Mouse (Mus musculus) neutrophil, adult 5-6 weeks (primary cell): Measurements from ENCODE around the gene Zswim1. TPM values are rescaled to one million over a fixed set of nuclear protein-coding genes. Genes with fewer than 3 reads are reported as not detected.
A peak's percentile ranks its signal among the peaks of the same experiment; 100 is the strongest.
"Not testable (repeated sequence)": the region's sequence is repeated elsewhere in the genome, so short reads cannot be mapped to it uniquely, and the experiment has no call there.

ENCODE experiments used
- ATAC-seq: fragments of 151-379, 151-347 bp; 2 replicates; pipeline ENCODE4 v1.8.0; 2017; ENCODE audit warnings: mild to moderate bottlenecking, moderate TSS enrichment; ENCODE audit not compliant: insufficient number of reproducible peaks, poor library complexity, low FRiP score, severe bottlenecking; ENCODE audit errors: extremely low read depth
- total RNA-seq: library from RNA; stranded (forward); fragments of 200-1000 nt; gene quantifications from 2 replicates; pipeline ENCODE4 v1.2.3, GENCODE M21; 2017

Gene Zswim1
- total RNA-seq, 1 experiment from 2014 or later = 2.9 TPM

GRCm38 (mm10) chr2:164791841-164792261 is 30.6 kb upstream of the Zswim1 start:
- no peak for ATAC-seq

GRCm38 (mm10) chr2:164792400-164793190 is 29.9 kb upstream of the Zswim1 start:
- no peak for ATAC-seq

GRCm38 (mm10) chr2:164793236-164793635 is 29.2 kb upstream of the Zswim1 start:
- peak; percentile 51; the same call in 1 of the 2 replicates for ATAC-seq

GRCm38 (mm10) chr2:164793772-164794171 is 28.7 kb upstream of the Zswim1 start:
- no peak for ATAC-seq

GRCm38 (mm10) chr2:164794293-164794692 is 28.2 kb upstream of the Zswim1 start:
- ATAC-seq = peak; percentile 80

GRCm38 (mm10) chr2:164795868-164796267 is 26.6 kb upstream of the Zswim1 start:
- no peak for ATAC-seq

GRCm38 (mm10) chr2:164798554-164798953 is 23.9 kb upstream of the Zswim1 start:
- not testable (repeated sequence) for ATAC-seq

GRCm38 (mm10) chr2:164800252-164801004 is 22.1 kb upstream of the Zswim1 start:
- ATAC-seq = no peak

- no peak for ATAC-seq
Measured at GRCm38 (mm10) chr2:164803201-164803920, 19.1 kb upstream of the Zswim1 start.

GRCm38 (mm10) chr2:164803921-164804313 is 18.6 kb upstream of the Zswim1 start:
- no peak for ATAC-seq

- peak; percentile 96 for ATAC-seq
Measured at GRCm38 (mm10) chr2:164804533-164805331, 17.8 kb upstream of the Zswim1 start, which contains the start of the genes Acot8 and Zswim3. Acot8 (minus strand) TSS chr2:164804882. Zswim3 (plus strand) TSS chr2:164805098.

- no peak for ATAC-seq
Measured at GRCm38 (mm10) chr2:164805332-164805718, 17.2 kb upstream of the Zswim1 start.

- no peak for ATAC-seq
Measured at GRCm38 (mm10) chr2:164806614-164807013, 15.9 kb upstream of the Zswim1 start.

GRCm38 (mm10) chr2:164813557-164813956 is 8.9 kb upstream of the Zswim1 start:
- ATAC-seq = no peak

- ATAC-seq = no peak
Measured at GRCm38 (mm10) chr2:164815348-164815747, 7.1 kb upstream of the Zswim1 start.

- no peak for ATAC-seq
Measured at GRCm38 (mm10) chr2:164815821-164816220, 6.7 kb upstream of the Zswim1 start.

GRCm38 (mm10) chr2:164817206-164817605 is 5.3 kb upstream of the Zswim1 start:
- ATAC-seq = no peak

GRCm38 (mm10) chr2:164817703-164818102 is 4.8 kb upstream of the Zswim1 start:
- ATAC-seq = no peak

- ATAC-seq = no peak
Measured at GRCm38 (mm10) chr2:164821060-164821459, 1.4 kb upstream of the Zswim1 start.
